Mouse (Mus musculus) heart, adult 8-10 months (tissue): ENCODE measurements at regions not wholly inside any gene's neighbourhood (a gene's known extent, or its start where the extent isn't known, plus 50 kb on each side); places are given as distances from the start of the nearest gene placed in this dataset. TPM values are rescaled to one million over a fixed set of nuclear protein-coding genes. Genes with fewer than 3 reads are reported as not detected.

Experiments used
- DNase-seq: peaks from one replicate; pipeline ENCODE4 v3.0.0; 2022; ENCODE audit warnings: low spot score
- microRNA-seq: library from miRNA; unstranded; fragments of <30 nt; microRNA quantifications from one replicate; pipeline ENCODE4 v1.2.0, GENCODE M21; 2022

DNA sequence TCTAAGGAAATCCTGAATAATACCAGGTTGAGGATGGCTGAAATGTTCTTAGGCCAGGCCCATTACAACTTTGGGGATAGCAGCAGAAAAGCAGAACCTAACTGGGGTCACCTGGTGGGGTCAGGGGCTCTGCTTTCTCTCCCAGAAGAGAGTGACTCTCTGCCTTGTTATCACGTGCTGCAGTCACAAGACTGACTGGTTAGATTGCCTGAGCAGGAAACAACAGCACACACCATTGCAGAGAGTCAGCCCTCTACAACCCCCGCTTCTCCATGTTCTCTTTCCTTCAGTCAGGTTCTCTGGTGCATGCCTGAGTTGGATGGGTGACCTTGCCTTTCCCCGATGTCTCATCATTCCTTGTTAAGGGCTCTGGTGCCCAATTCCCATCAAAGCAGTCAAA lies 91.2 kb upstream of the Hsd17b12 start:
- no peak for DNase-seq

DNA sequence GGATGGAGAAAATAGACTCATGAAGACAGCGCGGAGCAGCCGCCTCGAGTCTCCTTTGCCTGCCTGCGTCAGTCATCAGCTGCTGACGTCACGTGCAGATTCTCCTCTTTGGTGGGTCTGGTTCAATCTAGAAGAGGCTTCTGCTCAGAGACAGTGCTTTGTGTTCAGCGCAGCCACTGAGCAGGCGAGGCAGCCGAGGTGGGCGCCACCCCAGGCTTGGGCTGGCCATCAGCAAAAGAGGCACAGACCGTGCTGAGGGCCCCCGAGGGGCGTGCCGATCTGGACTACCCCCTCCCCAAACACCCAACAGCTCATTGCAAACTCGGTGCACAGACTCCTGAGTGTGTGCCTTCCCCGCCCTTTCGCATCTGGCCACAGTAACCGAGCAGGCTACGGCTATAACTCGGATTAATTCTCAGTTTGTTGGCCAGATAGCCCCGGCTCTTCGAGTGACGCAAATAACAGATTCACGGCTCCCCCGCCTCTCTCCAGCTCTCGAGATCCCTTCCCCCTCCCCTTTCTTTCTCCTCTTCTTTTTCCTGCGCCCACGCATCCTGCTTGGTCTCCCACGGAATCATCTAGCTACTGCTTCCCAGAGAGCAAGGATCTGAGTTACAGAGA lies 89.2 kb upstream of the Hsd17b12 start:
- DNase-seq, result no peak

DNA sequence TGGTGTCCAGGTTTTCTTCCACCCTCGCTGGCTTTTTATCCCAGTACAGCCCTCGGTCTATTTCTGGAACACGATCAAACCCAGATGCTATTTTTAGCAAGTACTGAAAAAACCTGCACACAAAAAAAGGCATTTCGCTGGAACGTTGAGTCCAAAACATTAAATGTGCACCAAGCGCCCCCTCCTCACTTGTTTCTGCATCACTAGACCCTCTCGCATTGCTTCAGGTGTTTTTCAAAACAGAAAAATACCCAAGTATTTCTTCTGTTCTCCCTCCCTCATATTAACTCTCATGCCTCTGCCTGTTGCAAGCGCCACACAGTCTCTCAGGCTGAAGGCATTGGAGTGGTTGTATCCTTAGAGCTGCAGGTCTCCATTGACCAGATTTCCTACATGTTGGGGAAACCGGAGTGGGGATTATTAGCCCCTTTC lies 88.4 kb upstream of the Hsd17b12 start:
- no peak for DNase-seq

DNA sequence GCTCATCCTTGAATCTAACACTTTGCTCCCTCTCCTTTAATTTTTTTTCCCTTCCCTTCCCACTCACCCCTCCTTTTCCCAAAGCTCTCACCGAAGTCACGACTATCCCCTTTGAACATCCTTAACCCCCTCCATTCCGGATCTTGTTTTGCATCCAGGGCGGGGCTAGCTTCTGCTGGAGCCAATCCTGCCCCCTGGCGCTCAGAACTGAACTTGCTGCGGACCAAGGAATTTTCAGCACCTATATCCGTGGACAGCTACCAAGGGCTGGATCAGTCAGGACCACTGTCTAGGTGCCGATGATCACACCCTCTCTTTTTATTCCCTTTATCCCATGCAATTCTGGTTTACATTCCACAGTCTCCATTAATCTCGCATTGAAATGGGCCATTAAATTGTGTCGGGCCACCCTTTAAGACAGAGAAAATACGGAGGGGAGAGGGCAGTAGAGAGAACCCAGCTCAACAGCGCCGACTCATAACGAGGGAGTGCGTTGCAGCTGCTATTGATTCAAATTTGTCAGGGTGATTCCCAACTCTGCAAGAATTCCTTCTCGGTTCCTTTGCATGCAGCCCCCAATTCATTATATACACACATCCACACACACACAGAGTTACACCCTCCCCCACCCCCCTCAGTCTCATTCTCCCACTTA lies 87.7 kb upstream of the Hsd17b12 start:
- peak; percentile 51 for DNase-seq

DNA sequence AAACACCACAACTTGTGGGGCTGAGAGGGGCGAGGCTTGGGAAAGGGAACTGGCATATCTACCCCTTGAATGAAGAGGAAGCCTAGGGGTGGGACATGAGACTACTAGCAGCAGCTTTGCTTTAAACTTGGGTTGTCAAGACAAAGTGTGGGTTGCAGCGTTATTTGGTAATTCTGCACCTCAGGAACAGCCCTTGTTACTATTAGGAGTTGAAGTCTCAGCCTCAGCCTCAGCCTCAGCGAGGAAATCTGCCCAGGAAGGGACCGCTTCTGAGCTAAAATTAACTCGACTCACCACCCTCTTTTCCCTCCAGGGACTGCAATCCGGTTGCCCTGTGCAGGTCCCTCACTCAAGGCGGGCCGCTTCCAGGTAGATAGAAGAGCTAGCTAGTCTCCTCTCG lies 86.4 kb upstream of the Hsd17b12 start:
- no peak for DNase-seq

- no peak for DNase-seq
Measured at GRCm38 (mm10) chr2:94243053-94243916, 85.5 kb upstream of the Hsd17b12 start.

DNA sequence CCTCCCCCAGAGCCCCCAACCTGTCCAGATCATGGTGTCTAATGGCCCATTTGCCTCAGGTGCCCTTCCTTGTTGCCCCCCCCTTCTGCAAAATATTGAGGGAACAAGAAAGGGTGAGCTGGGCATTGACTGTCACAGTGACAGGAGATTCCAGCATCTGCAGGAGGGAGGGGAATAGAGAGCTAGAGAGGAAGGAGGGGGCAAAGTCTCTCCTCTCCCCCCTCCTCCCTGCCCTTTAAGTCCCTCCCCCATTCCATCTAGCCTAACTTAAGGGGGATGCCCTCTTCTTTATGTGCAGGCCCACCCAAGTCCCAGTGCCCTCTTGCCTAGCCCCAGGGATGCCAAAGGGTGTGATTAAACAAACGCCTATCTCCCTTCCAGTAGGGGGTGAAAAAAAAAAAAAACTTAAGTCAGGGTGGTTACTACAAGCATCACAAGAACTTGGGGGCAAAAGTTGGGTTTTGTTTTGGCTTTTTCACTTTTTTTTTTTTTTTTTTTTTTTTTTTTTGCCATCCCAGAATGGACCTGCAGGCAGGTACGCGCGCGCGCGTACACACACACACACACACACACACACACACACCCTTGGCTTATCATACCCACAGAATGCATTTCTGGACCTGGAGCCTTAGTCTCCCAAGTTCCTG lies 84.8 kb upstream of the Hsd17b12 start:
- DNase-seq, result no peak

DNA sequence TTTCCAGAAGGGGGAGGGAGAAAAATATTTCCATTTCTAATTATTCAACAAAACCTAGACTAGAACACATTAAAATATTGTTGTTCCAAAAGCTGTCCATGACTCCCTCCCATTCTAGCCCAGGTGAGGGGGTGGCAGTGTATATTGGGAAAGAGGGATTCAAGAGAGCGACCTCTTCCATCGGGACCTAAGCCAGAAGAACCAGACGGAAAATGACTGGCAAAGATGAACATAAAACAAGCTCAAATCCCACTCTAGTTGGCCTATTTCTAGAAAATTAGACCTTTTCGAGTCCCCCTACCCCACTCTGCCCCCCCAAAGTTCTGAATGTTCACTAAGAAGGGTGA lies 84.3 kb upstream of the Hsd17b12 start:
- no peak for DNase-seq

GRCm38 (mm10) chr2:94241301-94242050 lies 83.7 kb upstream of the Hsd17b12 start:
- DNase-seq, result no peak

GRCm38 (mm10) chr2:94240411-94240810 lies 82.6 kb upstream of the Hsd17b12 start:
- no peak for DNase-seq

DNA sequence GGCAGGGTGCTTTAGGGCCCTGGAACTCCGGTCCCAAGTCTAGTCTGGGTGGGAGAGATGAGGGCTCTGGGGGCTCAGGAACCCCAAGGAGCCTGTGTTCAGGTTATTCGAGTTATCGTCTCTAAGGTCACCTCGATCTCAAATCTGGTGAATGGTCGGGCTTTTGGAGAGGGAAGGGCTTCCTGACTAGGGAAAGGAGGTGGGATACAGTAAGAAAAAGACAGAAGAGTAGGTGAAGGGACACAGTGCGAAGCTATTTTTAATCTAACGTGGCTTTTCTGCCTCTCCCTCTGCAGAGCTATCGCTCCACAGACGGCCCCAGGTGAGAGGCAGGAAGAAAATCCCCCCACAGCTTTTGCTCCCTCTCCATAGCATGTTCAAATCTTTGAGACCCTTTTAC lies 81.8 kb upstream of the Hsd17b12 start:
- DNase-seq, result no peak

DNA sequence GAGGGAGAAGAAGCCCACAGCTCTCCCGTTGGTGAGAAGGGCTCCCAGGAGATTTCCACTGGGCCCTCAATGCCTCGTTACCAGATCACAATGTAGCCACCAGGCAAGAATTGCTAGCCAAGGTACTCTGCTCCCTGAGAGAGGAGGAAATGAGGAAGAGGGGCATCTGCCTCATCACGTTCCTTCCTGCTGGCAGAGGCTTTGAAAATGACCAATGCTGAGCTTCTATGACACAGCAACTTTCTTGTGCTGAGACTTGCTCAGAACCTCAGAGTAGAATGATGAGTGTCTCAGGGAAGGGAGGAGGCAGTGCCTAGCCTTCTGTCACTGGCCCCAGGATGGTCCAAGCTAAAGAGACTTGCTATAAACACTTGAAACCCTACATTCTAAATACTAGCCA lies 78.7 kb upstream of the Hsd17b12 start:
- no peak for DNase-seq

DNA sequence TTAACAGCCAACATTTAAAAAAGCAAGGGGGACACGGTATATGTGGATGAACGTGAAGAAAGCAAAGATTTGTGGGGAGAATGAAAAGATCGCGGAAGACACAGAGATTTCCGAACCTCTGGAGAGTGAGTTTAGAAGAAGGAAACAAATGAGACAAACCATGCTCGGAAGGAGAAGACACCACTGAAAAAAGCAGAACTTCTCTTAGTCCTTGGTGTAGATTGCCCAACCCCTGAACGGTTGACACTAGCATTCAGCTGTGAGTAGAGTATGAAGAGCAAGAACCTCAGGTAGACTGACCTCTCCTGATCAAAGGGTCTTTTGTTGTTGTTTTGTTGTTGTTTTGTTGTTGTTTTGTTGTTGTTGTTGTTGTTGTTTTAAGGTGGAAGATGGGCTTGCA lies 75.8 kb upstream of the Hsd17b12 start:
- DNase-seq, result no peak

DNA sequence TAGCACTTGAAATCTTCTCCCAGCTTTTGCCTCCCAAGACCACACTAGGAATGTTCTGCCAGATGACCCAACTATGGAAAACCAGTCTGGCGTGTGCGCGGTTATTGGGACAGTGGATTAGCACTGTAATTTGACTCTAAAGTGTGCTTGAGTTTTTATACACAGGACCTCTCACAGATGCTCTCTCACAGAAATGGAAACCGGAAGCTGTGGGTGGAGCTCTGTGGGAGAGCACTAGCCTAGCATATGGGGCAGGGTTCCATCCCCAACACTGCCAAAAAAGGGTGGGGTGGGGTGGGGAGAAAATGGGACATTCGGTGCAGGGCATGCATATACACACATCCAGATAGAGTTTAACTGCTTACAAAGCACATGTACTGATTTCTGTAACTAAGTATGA lies 61.7 kb upstream of the Hsd17b12 start:
- DNase-seq, result no peak

DNA sequence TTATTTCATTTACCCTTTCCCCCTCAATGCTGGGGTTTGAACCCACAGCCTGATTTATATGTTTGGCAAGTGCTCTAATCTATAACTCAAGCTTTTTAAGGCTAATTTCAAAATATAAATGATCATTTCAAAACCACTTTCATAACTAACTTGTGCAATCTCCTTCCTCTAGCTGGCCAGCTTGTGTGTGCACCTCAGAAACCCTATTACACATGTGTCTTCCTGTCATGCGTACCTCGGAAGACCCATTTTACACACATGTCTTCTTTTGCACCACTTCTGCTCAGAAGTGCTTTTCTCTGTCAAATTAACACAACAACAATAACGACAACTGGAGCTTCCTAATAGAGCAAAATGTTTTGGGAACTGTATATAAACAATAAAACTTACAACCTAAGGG lies 59.7 kb upstream of the Hsd17b12 start:
- no peak for DNase-seq

- no peak for DNase-seq
Measured at GRCm38 (mm10) chr2:94215455-94215854, 57.7 kb upstream of the Hsd17b12 start.

Small RNA genes lying in the stretch of these regions (microRNA-seq; reads per million reads assigned to microRNA genes)
- gene Mir129-2 (not detected), gene Mir129b (not detected)
